Mouse (Mus musculus): ENCODE data around the gene Tcf3.

- TF ChIP-seq CTCF (IDR thresholded peaks at IDR 0.05) = no peak
- TF ChIP-seq POLR2A (IDR thresholded peaks at IDR 0.05; ENCODE audit: insufficient read depth, low read depth, low read length) = no peak
These were observed 6.6 kb upstream of the Tcf3 start for GRCm38 (mm10) chr10:80440031-80440430.
